Mouse (Mus musculus): ENCODE results near the gene 1700018F24Rik.
A peak's percentile ranks its signal among the peaks of the same experiment; 100 is the strongest.
"Not testable (repeated sequence)": the region's sequence is repeated elsewhere in the genome, so short reads cannot be mapped to it uniquely, and the experiment has no call there.

1700018F24Rik gene

DNA sequence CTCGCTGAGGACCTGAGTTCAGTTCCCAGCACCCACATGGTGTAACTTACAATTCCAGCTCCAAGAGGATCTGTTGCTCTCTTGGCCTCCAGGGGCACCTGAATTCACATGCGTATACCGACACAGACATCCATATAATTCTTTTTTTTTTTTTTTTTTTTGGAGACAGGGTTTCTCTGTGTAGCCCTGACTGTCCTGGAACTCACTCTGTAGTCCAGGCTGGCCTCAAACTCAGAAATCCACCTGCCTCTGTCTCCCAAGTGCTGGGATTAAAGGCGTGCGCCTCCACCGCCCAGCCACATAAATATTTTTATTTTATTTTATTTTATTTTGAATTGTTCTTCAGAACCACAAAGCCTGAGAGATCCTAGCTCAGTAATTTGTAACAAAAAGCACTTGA lies 40.4 kb downstream of the 1700018F24Rik start:
- not testable (repeated sequence) for DNase-seq

DNA sequence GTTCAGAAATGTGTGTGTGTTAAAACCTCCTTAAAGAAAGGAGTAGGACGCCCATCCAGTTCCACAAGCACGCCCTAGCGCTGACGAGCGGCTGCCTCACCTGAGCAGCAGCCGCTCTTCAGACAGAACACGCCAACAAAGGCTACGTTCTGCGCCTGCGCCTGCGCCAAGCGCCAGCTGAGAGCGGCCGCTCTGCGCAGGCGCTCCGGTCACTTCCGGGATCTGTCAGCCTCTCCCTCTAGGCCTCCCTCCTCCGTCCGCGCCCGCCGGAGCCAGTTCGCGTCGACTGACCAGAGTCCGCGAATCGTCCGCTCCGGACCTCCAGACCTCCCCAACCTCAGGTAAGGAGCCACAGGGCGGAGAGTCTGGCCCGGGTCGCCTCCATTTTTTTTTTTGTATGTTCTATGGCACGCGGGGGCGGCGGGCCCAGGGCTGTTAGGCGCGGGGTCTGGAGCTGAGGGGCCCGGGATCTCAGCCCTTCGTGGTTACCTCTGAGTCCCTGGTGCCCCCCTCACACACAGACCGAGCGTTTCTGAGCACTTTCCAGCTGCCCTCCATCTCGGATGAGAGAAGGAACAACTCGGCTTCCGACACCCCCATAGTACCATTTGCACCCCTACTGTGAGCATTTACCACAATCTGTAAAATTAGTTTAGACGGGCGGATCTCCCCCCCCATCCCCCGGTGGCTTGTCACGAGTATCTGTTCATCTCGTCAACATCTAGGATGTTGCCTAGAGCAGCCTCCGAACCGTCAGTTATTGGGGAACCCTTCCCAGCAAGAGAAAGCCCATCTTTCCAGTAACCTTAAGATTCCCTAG lies 41.1 kb downstream of the 1700018F24Rik start, which contains the start of the genes Arpc1a and Kpna7:
TSS of gene Arpc1a (plus strand) at position 199 of the 820 bp plus-strand sequence.
TSS of gene Kpna7 (minus strand) at position 399 of the 820 bp plus-strand sequence.
- peak; percentile 96 to 98 for DNase-seq

DNA sequence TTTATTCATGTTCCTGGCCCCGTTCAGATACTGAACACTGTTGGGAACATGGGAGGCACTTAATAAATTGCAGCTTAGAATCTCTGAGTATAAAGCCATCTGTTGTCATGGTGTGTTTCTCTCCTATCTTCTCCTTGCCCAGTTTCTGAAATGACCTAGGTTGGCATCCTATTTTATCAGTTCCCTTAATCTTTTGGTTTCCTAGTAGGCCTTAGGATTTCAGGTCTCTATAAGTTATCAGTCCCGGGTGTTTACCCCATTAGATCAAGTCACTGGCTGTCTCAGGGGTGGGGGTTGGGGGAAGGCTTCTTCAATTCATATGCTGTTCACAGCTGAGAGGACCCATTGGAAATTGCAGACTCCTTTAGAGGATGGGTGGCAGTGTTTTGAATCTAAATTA lies 42.0 kb downstream of the 1700018F24Rik start:
- no peak for DNase-seq

DNA sequence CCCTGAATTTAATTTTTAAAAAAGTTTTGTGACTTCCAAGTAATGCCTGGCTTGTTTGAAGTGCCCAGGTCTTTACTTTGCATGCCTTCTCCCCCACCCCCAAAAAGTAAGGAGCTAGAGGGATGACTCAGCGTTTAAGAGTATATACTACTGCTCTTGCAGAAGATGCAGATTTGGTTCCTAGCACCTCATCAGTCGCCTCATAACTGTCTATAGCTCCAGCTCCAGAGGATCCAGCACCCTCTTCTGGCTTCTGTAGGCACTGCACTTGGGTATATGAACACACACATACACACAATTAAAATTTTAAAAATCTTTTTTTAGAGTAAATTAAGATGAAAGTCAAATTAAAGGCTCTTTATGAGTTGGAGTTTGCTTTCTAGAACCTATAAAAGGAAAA lies 45.4 kb downstream of the 1700018F24Rik start:
- DNase-seq, result no peak

DNA sequence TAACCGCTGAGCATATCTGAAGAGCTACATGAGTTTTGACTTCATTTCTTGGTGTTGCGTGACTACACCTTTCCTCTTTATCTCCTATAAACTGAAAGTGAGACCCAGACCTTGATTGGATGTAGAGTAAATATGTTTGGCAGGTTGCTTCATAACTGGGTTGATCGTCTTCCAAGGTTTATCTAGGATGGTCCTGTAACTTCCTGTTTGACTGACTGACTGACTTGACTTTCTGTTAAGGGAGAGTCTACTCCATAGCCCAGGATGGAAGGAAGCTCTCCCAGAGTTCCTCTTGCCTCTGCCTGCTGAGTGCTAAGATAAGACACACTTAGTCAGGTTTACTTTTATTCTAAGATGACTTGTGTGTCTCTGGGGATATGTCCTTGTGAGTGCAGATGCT lies 47.1 kb downstream of the 1700018F24Rik start:
- no peak for DNase-seq
